In genomic region chr1:23763726-23764125, GRCm38 (mm10) we compare ENCODE assay signal across 9 mouse cellular contexts. TPM values are rescaled to one million over a fixed set of nuclear protein-coding genes. Genes with fewer than 3 reads are reported as not detected.
DNase-seq lines count a peak whose midpoint lies in the region; ATAC-seq lines count a peak whose summit lies in the region.
"Had no signal": no experiment of that assay in that cellular context is flagged by ENCODE, and none has a peak within 500 bp of the region (broad histone marks: within the 10 kb centered on the region; RNA-seq: fewer than 3 reads in every experiment).

No protein-coding gene starts in this region.

- ATAC-seq in embryonic facial prominence, embryonic 15.5 days (ENCODE audit: insufficient number of reproducible peaks, low FRiP score, low TSS enrichment, low read depth), result no peak
- peak; percentile 23; the same call in 1 of the 2 replicates for ATAC-seq in kidney, embryonic 16.5 days (ENCODE audit: low FRiP score, low TSS enrichment)
- ATAC-seq in midbrain, embryonic 12.5 days (ENCODE audit: low FRiP score, low read depth), result no peak; the same call in 1 of the 2 replicates

- no peak overlapping the region for H3K9ac ChIP-seq in embryonic facial prominence, embryonic 15.5 days
- H3K9ac ChIP-seq in kidney, embryonic 16.5 days (replicated peaks; ENCODE audit: low read length), result no peak overlapping the region
- no peak overlapping the region for H3K9ac ChIP-seq in midbrain, embryonic 12.5 days (replicated peaks)

- H3K27ac ChIP-seq in embryonic facial prominence, embryonic 15.5 days (replicated peaks), result no peak overlapping the region
- H3K27ac ChIP-seq in kidney, embryonic 16.5 days (ENCODE audit: low read length), result no peak overlapping the region
- H3K27ac ChIP-seq in midbrain, embryonic 12.5 days (replicated peaks), result no peak overlapping the region
- H3K27ac ChIP-seq: macrophage had no signal

- peaks cover 50% of the 10 kb centered on the region for H3K27me3 ChIP-seq in embryonic facial prominence, embryonic 15.5 days
- H3K27me3 ChIP-seq in kidney, embryonic 16.5 days (ENCODE audit: insufficient read depth, low read length), result peaks cover 38% of the 10 kb centered on the region
- H3K27me3 ChIP-seq in midbrain, embryonic 12.5 days, result peaks cover 48% of the 10 kb centered on the region

- H3K4me3 ChIP-seq in embryonic facial prominence, embryonic 15.5 days (replicated peaks), result peak overlapping the region; percentile 52; the same call in 1 of the 2 replicates
- H3K4me3 ChIP-seq in kidney, embryonic 16.5 days (ENCODE audit: low read length), result peak overlapping the region; percentile 68
- H3K4me3 ChIP-seq in midbrain, embryonic 12.5 days, result peak overlapping the region; percentile 55

- H3K36me3 ChIP-seq in embryonic facial prominence, embryonic 15.5 days, result no peaks in the 10 kb centered on the region
- no peaks in the 10 kb centered on the region for H3K36me3 ChIP-seq in kidney, embryonic 16.5 days (ENCODE audit: insufficient read depth, low read length)
- no peaks in the 10 kb centered on the region for H3K36me3 ChIP-seq in midbrain, embryonic 12.5 days

- intact Hi-C loops in gastrocnemius, postnatal 36 days (cut with DNase I), result no loop called here

- 1% methylated on average over 7 of the region's 7 CpGs for WGBS in embryonic facial prominence, embryonic 15.5 days
- WGBS in kidney, embryonic 16.5 days, result 1% methylated on average over 7 of the region's 7 CpGs
- WGBS in midbrain, embryonic 12.5 days, result 2% methylated on average over 7 of the region's 7 CpGs

- DNase-seq in cerebellum, postnatal 10 days, result peak; percentile 38 to 54
- no peak for DNase-seq in gastrocnemius, postnatal 36 days
- no peak for DNase-seq in adrenal gland, postnatal 10 days
- DNase-seq in urinary bladder, postnatal 10 days (ENCODE audit: low spot score), result no peak
- no peak for DNase-seq in left cerebral cortex, adult 11 months (ENCODE audit: low spot score)

- no peak overlapping the region for H3K4me2 ChIP-seq in embryonic facial prominence, embryonic 15.5 days (replicated peaks)
- peak overlapping the region; percentile 98 for H3K4me2 ChIP-seq in kidney, embryonic 16.5 days (replicated peaks; ENCODE audit: low read depth, low read length)
- H3K4me2 ChIP-seq in midbrain, embryonic 12.5 days (replicated peaks), result peak overlapping the region; percentile 78

- H3K9me3 ChIP-seq in embryonic facial prominence, embryonic 15.5 days (replicated peaks), result no peaks in the 10 kb centered on the region
- H3K9me3 ChIP-seq in kidney, embryonic 16.5 days (ENCODE audit: low read length), result no peaks in the 10 kb centered on the region
- H3K9me3 ChIP-seq in midbrain, embryonic 12.5 days, result no peaks in the 10 kb centered on the region

- H3K4me1 ChIP-seq in embryonic facial prominence, embryonic 15.5 days, result peaks cover 19% of the 10 kb centered on the region
- peaks cover 19% of the 10 kb centered on the region for H3K4me1 ChIP-seq in kidney, embryonic 16.5 days (ENCODE audit: insufficient read depth, low read length)
- peaks cover 17% of the 10 kb centered on the region for H3K4me1 ChIP-seq in midbrain, embryonic 12.5 days

RNA-seq across cellular contexts. Expression of gene B3gat2, which starts 2.2 kb away (rescaled TPM):
- polyA plus RNA-seq in embryonic facial prominence, embryonic 15.5 days (2015; fragmentation: Nextera tagmentation; extraction: Ambion mirVana), result 0.56 and 0.61 TPM in 2 replicates
- 11.1 and 12.5 TPM in 2 replicates for polyA plus RNA-seq in kidney, embryonic 16.5 days (2015; fragmentation: Nextera tagmentation; extraction: Ambion mirVana)
- 1.9 and 2.1 TPM in 2 replicates for polyA plus RNA-seq in midbrain, embryonic 12.5 days (2016; fragmentation: Nextera tagmentation; extraction: Ambion mirVana)
- total RNA-seq in gastrocnemius, postnatal 36 days (2021), result not detected
- total RNA-seq in adrenal gland, postnatal 10 days (2021), result not detected

Comparison
In these comparisons a context has a peak if more than half of its experiments do, and no peak if none do; other contexts are left out.
1. DNase-seq: peak in cerebellum, postnatal 10 days (2 of 2); none in gastrocnemius, postnatal 36 days (0 of 2), adrenal gland, postnatal 10 days (single experiment), urinary bladder, postnatal 10 days (single experiment) and left cerebral cortex, adult 11 months (single experiment).
2. Peak in every context shown above with its lines, with median percentiles within 50 percentile points of each other: H3K4me3 ChIP-seq.